Mouse (Mus musculus): ENCODE measurements at regions not wholly inside any gene's neighbourhood (a gene's known extent, or its start where the extent isn't known, plus 50 kb on each side); places are given as distances from the start of the nearest gene placed in this dataset.

GRCm38 (mm10) chr12:32299714-32300113, 78.8 kb upstream of the Ccdc71l start:
- no peak overlapping the region for H3K27ac ChIP-seq (ENCODE audit: insufficient read depth, low read length)
- no peak for TF ChIP-seq POLR2A (IDR thresholded peaks at IDR 0.05; ENCODE audit: low read depth, low read length)
- no peak for TF ChIP-seq CTCF (IDR thresholded peaks at IDR 0.05; ENCODE audit: borderline replicate concordance, insufficient read depth, low read length)
- no peaks in the 10 kb centered on the region for H3K4me1 ChIP-seq (ENCODE audit: control insufficient read depth, insufficient read depth, low read length)

DNA sequence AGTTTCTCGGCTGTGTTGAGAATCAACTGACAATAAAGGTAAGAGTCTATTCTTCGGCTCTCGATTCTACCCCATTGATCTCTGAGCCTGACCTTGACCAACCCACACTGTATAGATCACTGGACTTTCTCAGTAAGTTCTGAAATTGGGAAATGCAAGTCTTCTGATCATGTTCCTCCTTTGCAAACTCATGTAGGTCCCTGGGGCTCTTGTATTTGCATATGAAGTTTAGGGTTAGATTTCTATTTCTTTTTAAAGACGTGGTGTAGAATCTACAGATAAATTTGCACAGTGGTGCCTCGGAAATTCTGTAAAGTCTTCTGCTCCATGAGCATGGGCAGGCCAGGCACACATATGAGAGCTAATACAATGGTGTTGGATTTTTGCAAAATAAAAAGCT, 72.8 kb upstream of the Ccdc71l start:
- Histone ChIP-seq H3K4me3 (ENCODE audit: insufficient read depth, low read length) (no peak overlapping the region), H3K27ac (ENCODE audit: insufficient read depth, low read length) (no peak overlapping the region), H3K4me1 (ENCODE audit: control insufficient read depth, insufficient read depth, low read length) (no peaks in the 10 kb centered on the region)
- TF ChIP-seq POLR2A (IDR thresholded peaks at IDR 0.05; ENCODE audit: low read depth, low read length) (no peak), CTCF (IDR thresholded peaks at IDR 0.05; ENCODE audit: borderline replicate concordance, insufficient read depth, low read length) (no peak)

More at GRCm38 (mm10) chr12:32299714-32300113, 78.8 kb upstream of the Ccdc71l start:
- H3K4me3 ChIP-seq (ENCODE audit: insufficient read depth, low read length) = no peak overlapping the region

GRCm38 (mm10) chr12:32306326-32306725, 72.2 kb upstream of the Ccdc71l start:
- Histone ChIP-seq H3K27ac (ENCODE audit: insufficient read depth, low read length) (no peak overlapping the region), H3K4me3 (ENCODE audit: insufficient read depth, low read length) (no peak overlapping the region)
- TF ChIP-seq CTCF (IDR thresholded peaks at IDR 0.05; ENCODE audit: borderline replicate concordance, insufficient read depth, low read length) (no peak), POLR2A (IDR thresholded peaks at IDR 0.05; ENCODE audit: low read depth, low read length) (no peak)

DNA sequence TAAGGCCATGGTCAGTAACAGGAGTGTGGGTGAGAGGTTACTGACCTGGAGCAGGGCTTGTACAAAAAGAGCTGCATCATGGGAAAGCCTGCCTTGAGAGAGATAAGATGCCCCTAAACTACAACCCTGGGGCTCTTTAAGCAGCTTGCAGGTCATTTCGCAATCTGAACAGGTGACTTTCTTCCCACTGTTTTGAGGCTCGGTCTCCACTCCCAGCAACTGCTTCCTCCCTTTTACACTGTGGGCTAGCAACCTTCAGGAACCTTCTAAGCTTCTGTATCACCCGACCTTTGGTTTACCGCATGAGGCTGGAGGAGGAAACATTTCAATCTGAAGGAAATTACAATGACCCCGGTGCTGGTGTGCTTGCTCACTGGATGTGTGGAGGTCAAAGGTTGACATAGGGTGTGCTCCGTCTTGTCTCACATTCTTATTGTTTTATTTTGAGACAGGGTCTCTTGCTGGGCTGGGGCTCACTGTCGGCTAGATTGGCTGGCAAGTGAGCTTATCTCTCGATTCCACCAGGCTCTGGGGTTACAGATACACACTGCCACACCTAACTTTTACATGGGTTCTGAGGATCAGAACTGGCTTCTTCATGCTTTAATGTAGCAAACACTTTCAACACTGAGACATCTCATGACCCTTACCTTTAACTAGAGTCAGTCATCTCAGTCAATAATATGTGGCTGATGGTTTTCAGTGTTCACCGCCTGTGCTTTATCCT, 71.1 kb upstream of the Ccdc71l start:
- no peak for TF ChIP-seq POLR2A (IDR thresholded peaks at IDR 0.05; ENCODE audit: low read depth, low read length)
- Histone ChIP-seq H3K27ac (ENCODE audit: insufficient read depth, low read length) (no peak overlapping the region), H3K4me3 (ENCODE audit: insufficient read depth, low read length) (no peak overlapping the region), H3K4me1 (ENCODE audit: control insufficient read depth, insufficient read depth, low read length) (no peaks in the 10 kb centered on the region)

More at GRCm38 (mm10) chr12:32306326-32306725, 72.2 kb upstream of the Ccdc71l start:
- H3K4me1 ChIP-seq (ENCODE audit: control insufficient read depth, insufficient read depth, low read length) = no peaks in the 10 kb centered on the region

DNA sequence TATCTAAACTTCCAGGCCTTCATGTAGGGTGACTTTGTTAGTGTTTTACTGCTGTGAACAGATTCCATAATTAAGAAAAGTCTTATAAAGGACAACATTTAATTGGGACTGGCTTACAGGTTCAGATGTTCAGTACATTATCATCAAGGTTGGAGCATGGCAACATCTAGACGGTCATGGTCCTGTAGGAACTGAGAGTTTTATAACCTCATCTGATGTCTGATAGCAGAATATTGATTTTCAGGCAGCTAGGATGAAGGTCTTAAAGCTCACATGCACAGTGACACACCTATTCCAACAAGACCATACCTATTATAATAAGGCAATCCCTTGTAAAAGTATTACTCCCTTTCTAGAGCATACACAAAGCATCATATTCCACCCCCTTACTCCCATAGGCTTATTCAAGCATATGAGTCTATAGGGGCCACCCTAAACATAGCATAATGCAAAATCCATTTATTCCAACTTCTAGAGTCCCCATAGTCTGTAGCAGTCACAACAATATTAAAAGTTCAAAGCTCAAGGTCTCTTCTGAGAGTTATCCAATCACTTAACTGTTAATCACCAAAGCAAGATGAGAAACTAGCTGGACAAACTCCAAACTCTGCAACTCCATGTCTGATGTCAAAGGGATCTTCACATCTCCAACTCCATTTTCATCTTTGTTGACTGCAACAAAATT, 63.3 kb upstream of the Ccdc71l start:
- no peak overlapping the region for H3K27ac ChIP-seq (ENCODE audit: insufficient read depth, low read length)
- H3K4me1 ChIP-seq (ENCODE audit: control insufficient read depth, insufficient read depth, low read length) = no peaks in the 10 kb centered on the region
- no peak overlapping the region for H3K4me3 ChIP-seq (ENCODE audit: insufficient read depth, low read length)
- TF ChIP-seq CTCF (IDR thresholded peaks at IDR 0.05; ENCODE audit: borderline replicate concordance, insufficient read depth, low read length) = no peak
- TF ChIP-seq POLR2A (IDR thresholded peaks at IDR 0.05; ENCODE audit: low read depth, low read length) = no peak
